Mouse (Mus musculus) thymus, adult 2 months (tissue): ENCODE measurements around the gene Gm49486. TPM values are rescaled to one million over a fixed set of nuclear protein-coding genes. Genes with fewer than 3 reads are reported as not detected.
"Not testable (repeated sequence)": the region's sequence is repeated elsewhere in the genome, so short reads cannot be mapped to it uniquely, and the experiment has no call there.

Experiments
- DNase-seq: peaks from one replicate; pipeline ENCODE4 v3.0.0; 2021
- H3K27ac ChIP-seq: fragments of 200-500 bp; 2 replicates; pipeline ENCODE4 v1.5.1; 2012; ENCODE audit warnings: low read length, control low read depth; ENCODE audit not compliant: control insufficient read depth, insufficient read depth
- H3K27me3 ChIP-seq: fragments of 200-500 bp; 2 replicates; pipeline ENCODE4 v1.6.1; 2012; ENCODE audit warnings: mild to moderate bottlenecking, low read length, moderate library complexity, mixed read lengths; ENCODE audit not compliant: control insufficient read depth, insufficient read depth
- H3K36me3 ChIP-seq: fragments of 200-500 bp; 2 replicates; pipeline ENCODE4 v1.6.1; 2012; ENCODE audit warnings: mild to moderate bottlenecking, low read length, moderate library complexity; ENCODE audit not compliant: control insufficient read depth, insufficient read depth
- H3K4me1 ChIP-seq: fragments of 200-500 bp; replicated peaks from 2 replicates; pipeline ENCODE4 v1.6.1; 2012; ENCODE audit warnings: low read length; ENCODE audit not compliant: control insufficient read depth, insufficient read depth
- H3K4me3 ChIP-seq: fragments of 200-500 bp; 2 replicates; pipeline ENCODE4 v1.5.1; 2012; ENCODE audit warnings: mild to moderate bottlenecking, low read length, control low read depth, moderate library complexity; ENCODE audit not compliant: control insufficient read depth, insufficient read depth
- CTCF ChIP-seq: fragments of 200-500 bp; IDR thresholded peaks from 2 replicates; pipeline ENCODE4 v1.5.1; 2012; ENCODE audit warnings: mild to moderate bottlenecking, control low read depth, low read length, moderate library complexity, borderline replicate concordance; ENCODE audit not compliant: control insufficient read depth, poor library complexity, insufficient read depth; ENCODE audit errors: extremely low read depth
- POLR2A ChIP-seq: fragments of 200-500 bp; IDR thresholded peaks from 2 replicates; pipeline ENCODE4 v1.6.1; 2012; ENCODE audit warnings: mild to moderate bottlenecking, low read length, control low read depth, moderate library complexity; ENCODE audit not compliant: control insufficient read depth, poor library complexity, insufficient read depth; ENCODE audit errors: extremely low read depth
- whole genome bisulfite sequencing: fragments of 180-500 bp; shearing (Covaris S2); methylation state at CpG from one replicate; pipeline ENCODE4 v1.1.7; 2018; 5-methylcytosine and 5-hydroxymethylcytosine counted together
- polyA plus RNA-seq: library from polyadenylated mRNA; depleted of rRNA; stranded (reverse); fragments of >200 nt; gene quantifications from 2 replicates; pipeline ENCODE4 v1.2.3, GENCODE M21; 2012

Gm49486 gene
- polyA plus RNA-seq, 1 experiment, result 0.24 TPM

DNA sequence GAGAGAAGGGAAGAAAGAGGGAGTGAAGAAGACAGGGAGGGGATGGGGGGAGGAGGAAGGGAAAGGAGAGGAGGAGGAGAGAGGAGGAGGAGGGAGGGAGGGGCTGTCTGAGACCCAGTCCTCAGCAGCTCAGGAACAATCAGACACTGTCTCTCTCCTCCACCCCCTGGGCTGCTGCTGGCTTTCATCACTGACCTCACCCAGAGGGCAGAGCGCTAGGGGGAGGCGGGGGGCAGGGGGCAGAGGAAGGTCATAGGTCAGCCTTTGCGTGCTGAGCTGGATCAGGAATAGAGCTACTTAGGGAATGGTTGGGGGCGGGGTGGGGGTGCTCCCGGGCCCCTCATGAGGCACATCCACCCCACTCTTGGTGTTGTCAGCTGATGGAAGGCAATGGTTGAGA is 5.5 kb upstream of the Gm49486 start:
- Histone ChIP-seq H3K27me3 (no peaks in the 10 kb centered on the region; the same call in 1 of the 2 replicates), H3K27ac (no peak overlapping the region), H3K4me1 (no peaks in the 10 kb centered on the region), H3K36me3 (no peaks in the 10 kb centered on the region), H3K4me3 (no peak overlapping the region)
- DNase-seq, result no peak
- WGBS, result 48% methylated on average over 5 of the region's 5 CpGs
- TF ChIP-seq POLR2A (no peak), CTCF (no peak)

DNA sequence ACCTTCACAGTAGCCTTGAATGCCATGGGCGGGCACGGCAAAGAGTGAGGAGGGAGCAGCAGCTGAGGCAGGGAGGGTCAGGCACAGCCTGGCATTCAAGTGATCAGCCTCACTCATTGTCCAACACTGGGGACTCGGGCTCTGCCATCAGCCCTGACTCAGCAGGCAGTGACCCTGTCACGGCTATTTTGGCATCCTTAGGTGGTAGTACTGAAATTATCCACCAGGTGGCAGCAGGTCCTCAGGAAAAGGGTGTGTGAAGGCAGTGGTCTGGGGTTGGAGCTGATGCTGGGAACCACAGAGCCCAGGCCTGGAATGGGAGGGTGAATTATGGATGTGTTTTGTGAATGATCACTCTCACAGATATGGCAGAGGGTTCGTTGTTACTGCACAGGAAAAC is 4.5 kb upstream of the Gm49486 start:
- Histone ChIP-seq H3K27ac (no peak overlapping the region), H3K4me3 (no peak overlapping the region), H3K4me1 (peaks cover 4% of the 10 kb centered on the region), H3K27me3 (no peaks in the 10 kb centered on the region; the same call in 1 of the 2 replicates), H3K36me3 (no peaks in the 10 kb centered on the region)
- 13% methylated on average over 5 of the region's 5 CpGs for WGBS
- peak; percentile 85 for DNase-seq
- TF ChIP-seq POLR2A, result no peak
- TF ChIP-seq CTCF, result peak; percentile 81

DNA sequence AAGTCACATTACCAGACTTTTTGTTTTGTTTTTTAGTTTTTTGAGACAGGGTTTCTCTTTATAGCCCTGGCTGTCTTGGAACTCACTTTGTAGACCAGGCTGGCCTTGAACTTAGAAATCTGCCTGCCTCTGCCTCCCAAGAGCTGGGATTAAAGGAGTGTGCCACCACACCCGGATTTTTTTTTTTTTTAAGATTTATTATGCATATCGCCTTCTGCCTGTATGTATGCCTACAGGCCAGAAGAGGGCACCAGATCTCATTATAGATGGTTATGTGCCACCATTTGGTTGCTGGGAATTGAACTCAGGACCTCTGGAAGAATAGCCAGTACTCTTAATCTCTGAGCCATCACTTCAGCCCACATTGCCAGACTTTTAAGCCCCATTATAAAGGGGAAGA is 3.4 kb upstream of the Gm49486 start:
- H3K4me3 ChIP-seq, H3K27me3 ChIP-seq, H3K4me1 ChIP-seq, H3K36me3 ChIP-seq, DNase-seq, H3K27ac ChIP-seq: not testable (repeated sequence)
- 54% methylated on average over 2 of the region's 2 CpGs for WGBS

DNA sequence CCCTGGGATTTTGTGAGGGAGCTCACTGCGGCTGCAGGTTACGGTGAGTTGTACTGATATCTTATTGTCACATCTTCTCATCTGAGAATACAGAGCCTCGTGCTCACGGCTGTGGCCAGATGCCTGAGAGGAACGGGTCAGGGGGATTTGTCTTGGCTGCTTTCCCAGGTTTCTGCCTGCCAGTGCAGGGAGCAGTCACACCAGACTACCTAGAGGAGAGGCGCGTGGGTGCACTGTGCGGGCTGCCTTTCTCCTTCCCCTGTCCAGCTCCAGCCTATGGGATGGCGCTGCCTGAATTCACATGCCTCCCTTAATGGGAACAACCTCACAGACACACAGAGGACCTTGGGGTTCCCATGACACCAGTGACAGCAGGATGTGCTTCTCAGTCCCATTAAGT is 6.1 kb downstream of the Gm49486 start:
- TF ChIP-seq CTCF (no peak), POLR2A (no peak)
- H3K36me3 ChIP-seq, result no peaks in the 10 kb centered on the region
- no peaks in the 10 kb centered on the region for H3K4me1 ChIP-seq
- H3K27ac ChIP-seq, result no peak overlapping the region
- WGBS, result 95% methylated on average over 9 of the region's 9 CpGs
- no peak for DNase-seq
- no peak overlapping the region for H3K4me3 ChIP-seq
- H3K27me3 ChIP-seq, result no peaks in the 10 kb centered on the region

DNA sequence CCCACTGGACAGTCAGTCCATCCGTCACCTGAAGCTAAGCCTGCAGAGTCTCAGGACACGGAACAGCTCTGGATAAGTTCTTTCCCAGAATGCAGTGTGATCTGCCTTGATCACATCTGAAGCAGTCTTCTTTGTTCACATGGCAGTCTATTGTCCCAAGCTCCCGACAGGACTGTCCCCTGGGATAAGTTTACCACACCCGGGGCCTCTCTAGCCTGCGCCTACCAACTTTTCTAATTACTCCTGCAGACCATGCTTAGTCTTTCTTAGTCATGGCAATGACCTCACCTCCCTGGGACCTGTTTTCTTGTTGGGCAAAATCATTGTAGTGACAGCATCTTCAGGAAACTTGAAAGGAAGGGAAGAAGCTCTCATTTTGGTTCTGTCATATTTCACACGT is 8.8 kb downstream of the Gm49486 start:
- H3K4me1 ChIP-seq, result no peaks in the 10 kb centered on the region
- no peaks in the 10 kb centered on the region for H3K36me3 ChIP-seq
- H3K27me3 ChIP-seq, result no peaks in the 10 kb centered on the region
- TF ChIP-seq POLR2A (no peak), CTCF (no peak)
- WGBS, result 94% methylated on average over 6 of the region's 6 CpGs
- H3K27ac ChIP-seq, result no peak overlapping the region
- DNase-seq, result no peak
- H3K4me3 ChIP-seq, result no peak overlapping the region

DNA sequence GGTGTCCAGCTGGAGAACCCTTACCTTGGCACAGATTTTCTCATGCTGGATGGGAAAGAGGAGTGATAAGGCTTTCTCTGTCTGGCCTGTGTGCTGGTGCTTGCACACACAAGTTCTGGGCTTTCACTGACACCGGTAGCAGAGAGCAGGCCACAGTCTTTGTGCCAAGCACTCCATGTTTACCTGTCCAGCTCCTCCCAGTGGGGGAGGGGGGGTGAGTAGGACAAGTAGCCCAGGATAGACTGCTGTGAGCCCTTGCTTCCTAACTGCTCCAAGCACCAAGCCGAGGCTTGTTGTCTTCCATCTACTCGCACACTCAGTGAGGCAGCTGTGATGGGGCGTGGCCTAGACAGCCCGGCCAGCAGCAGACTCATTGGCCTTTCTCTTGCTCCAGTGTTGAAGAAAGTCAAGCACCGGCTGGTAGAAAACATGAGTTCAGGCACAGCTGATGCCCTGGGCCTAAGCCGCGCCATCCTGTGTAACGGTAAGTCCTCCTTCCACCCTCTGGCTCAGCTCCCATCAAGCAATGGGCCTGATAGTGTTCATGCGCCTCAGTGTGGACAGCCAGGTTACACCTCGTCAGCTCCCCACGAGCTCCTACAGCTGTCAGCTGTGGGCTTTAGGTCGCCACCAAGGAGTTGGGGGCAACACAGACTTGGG is 13.5 kb downstream of the Gm49486 start:
- TF ChIP-seq POLR2A (no peak), CTCF (no peak)
- Histone ChIP-seq H3K4me3 (no peak overlapping the region), H3K27ac (no peak overlapping the region), H3K4me1 (peaks cover 8% of the 10 kb centered on the region), H3K36me3 (no peaks in the 10 kb centered on the region), H3K27me3 (no peaks in the 10 kb centered on the region)
- 82% methylated on average over 13 of the region's 13 CpGs for WGBS
- DNase-seq, result no peak

DNA sequence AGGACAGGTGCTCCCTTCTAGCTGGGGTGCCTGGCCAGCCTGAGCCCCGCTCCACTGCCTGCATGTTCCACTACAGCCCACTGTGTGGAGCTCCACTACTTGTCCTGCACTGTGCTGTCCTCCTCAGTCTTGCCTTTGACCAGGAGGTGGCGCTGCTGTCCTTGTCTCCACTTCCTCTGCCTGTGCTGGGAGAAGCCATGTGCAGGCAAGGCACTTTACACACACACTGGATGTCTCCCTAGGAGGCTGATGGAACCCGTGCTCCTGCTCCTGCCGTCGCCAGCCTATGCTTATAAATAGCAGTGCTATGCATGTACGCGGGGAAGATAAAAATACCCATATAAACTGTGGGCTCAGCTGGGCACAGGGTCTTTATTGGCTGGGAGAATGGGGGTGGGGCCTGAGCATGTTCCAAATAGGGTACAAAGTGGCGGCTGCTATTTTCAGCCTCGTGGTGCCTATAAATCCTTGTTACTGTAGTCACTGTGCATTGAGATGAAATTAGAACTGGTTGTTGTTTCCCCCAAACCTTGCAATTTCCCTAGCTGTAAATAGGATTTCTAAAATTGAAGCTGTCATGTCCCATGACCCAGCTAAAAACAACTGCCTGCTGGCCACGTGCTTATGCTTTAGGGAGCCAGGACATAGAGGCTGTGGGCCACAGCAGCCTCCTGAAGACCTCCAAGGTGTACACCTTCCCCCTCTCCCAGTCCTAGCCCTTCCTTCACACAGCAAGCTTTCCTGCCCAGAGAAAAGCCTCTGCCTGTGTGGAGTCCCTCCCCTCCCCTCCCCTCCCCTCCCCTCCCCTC is 14.2 kb downstream of the Gm49486 start:
- Histone ChIP-seq H3K36me3 (no peaks in the 10 kb centered on the region), H3K4me3 (no peak overlapping the region)

More for the DNA sequence above, 14.2 kb downstream of the Gm49486 start:
- no peak overlapping the region for H3K27ac ChIP-seq
- H3K4me1 ChIP-seq, result peaks cover 8% of the 10 kb centered on the region
- 18% methylated on average over 10 of the region's 10 CpGs for WGBS
- DNase-seq, result peak; percentile 93
- TF ChIP-seq CTCF (peak; percentile 100), POLR2A (no peak)
- no peaks in the 10 kb centered on the region for H3K27me3 ChIP-seq
